Comparison of ENCODE assay signal across 20 mouse cellular contexts in genomic region chr13:23166471-23166870, GRCm38 (mm10). TPM values are rescaled to one million over a fixed set of nuclear protein-coding genes. Genes with fewer than 3 reads are reported as not detected.
"Had no signal": no experiment of that assay in that cellular context is flagged by ENCODE, and none has a peak within 500 bp of the region (broad histone marks: within the 10 kb centered on the region; RNA-seq: fewer than 3 reads in every experiment).

No protein-coding gene starts in this region.

RNA-seq across cellular contexts. Expression of gene Vmn1r219, which starts 7.4 kb away (rescaled TPM):
- polyA plus RNA-seq: cerebellum, adult 2 months; cortical plate, adult 2 months; embryonic facial prominence, embryonic 13.5 days; embryonic facial prominence, embryonic 14.5 days; embryonic facial prominence, embryonic 15.5 days; erythroblast, embryonic 14.5 days; forebrain, embryonic 11.5 days; forebrain, embryonic 13.5 days; forebrain, embryonic 14.5 days; forebrain, embryonic 15.5 days; forebrain, embryonic 16.5 days; forebrain, postnatal 0 days; frontal cortex, adult 2 months; gonadal fat pad, adult 2 months; heart, adult 2 months had no signal

RNA-seq across cellular contexts. Expression of gene Vmn1r220, which starts 21.3 kb away (rescaled TPM):
- polyA plus RNA-seq: cerebellum, adult 2 months; cortical plate, adult 2 months; embryonic facial prominence, embryonic 10.5 days; embryonic facial prominence, embryonic 11.5 days; embryonic facial prominence, embryonic 12.5 days; embryonic facial prominence, embryonic 13.5 days; embryonic facial prominence, embryonic 14.5 days; embryonic facial prominence, embryonic 15.5 days; erythroblast, embryonic 14.5 days; forebrain, embryonic 10.5 days; forebrain, embryonic 11.5 days; forebrain, embryonic 12.5 days; forebrain, embryonic 13.5 days; forebrain, embryonic 14.5 days; forebrain, embryonic 15.5 days; forebrain, embryonic 16.5 days; forebrain, postnatal 0 days; frontal cortex, adult 2 months; gonadal fat pad, adult 2 months; heart, adult 2 months had no signal

RNA-seq across cellular contexts. Expression of gene Vmn1r218, which starts 33.5 kb away (rescaled TPM):
- polyA plus RNA-seq: cerebellum, adult 2 months; cortical plate, adult 2 months; embryonic facial prominence, embryonic 10.5 days; embryonic facial prominence, embryonic 11.5 days; embryonic facial prominence, embryonic 12.5 days; embryonic facial prominence, embryonic 13.5 days; embryonic facial prominence, embryonic 14.5 days; erythroblast, embryonic 14.5 days; forebrain, embryonic 10.5 days; forebrain, embryonic 12.5 days; forebrain, embryonic 13.5 days; forebrain, embryonic 14.5 days; forebrain, embryonic 15.5 days; forebrain, embryonic 16.5 days; forebrain, postnatal 0 days; frontal cortex, adult 2 months; gonadal fat pad, adult 2 months; heart, adult 2 months had no signal

RNA-seq across cellular contexts. Expression of gene Vmn1r221, which starts 47.5 kb away (rescaled TPM):
- polyA plus RNA-seq: cerebellum, adult 2 months; cortical plate, adult 2 months; embryonic facial prominence, embryonic 10.5 days; embryonic facial prominence, embryonic 11.5 days; embryonic facial prominence, embryonic 12.5 days; embryonic facial prominence, embryonic 13.5 days; embryonic facial prominence, embryonic 14.5 days; embryonic facial prominence, embryonic 15.5 days; erythroblast, embryonic 14.5 days; forebrain, embryonic 10.5 days; forebrain, embryonic 11.5 days; forebrain, embryonic 12.5 days; forebrain, embryonic 13.5 days; forebrain, embryonic 14.5 days; forebrain, embryonic 15.5 days; forebrain, embryonic 16.5 days; forebrain, postnatal 0 days; frontal cortex, adult 2 months; gonadal fat pad, adult 2 months; heart, adult 2 months had no signal

RNA-seq across cellular contexts. Expression of gene Vmn1r217, which starts 48.4 kb away (rescaled TPM):
- polyA plus RNA-seq: cerebellum, adult 2 months; cortical plate, adult 2 months; embryonic facial prominence, embryonic 10.5 days; embryonic facial prominence, embryonic 11.5 days; embryonic facial prominence, embryonic 12.5 days; embryonic facial prominence, embryonic 13.5 days; embryonic facial prominence, embryonic 14.5 days; embryonic facial prominence, embryonic 15.5 days; erythroblast, embryonic 14.5 days; forebrain, embryonic 10.5 days; forebrain, embryonic 11.5 days; forebrain, embryonic 12.5 days; forebrain, embryonic 13.5 days; forebrain, embryonic 14.5 days; forebrain, embryonic 15.5 days; forebrain, embryonic 16.5 days; forebrain, postnatal 0 days; frontal cortex, adult 2 months; gonadal fat pad, adult 2 months; heart, adult 2 months had no signal
